Mouse (Mus musculus) hematopoietic stem cell, adult 5-6 weeks (primary cell): Measurements from ENCODE around the gene Pcid2. TPM values are rescaled to one million over a fixed set of nuclear protein-coding genes. Genes with fewer than 3 reads are reported as not detected.

ENCODE experiments used
- ATAC-seq, 2 experiments: fragments of 125-278 bp in 1 of 2; replicated peaks in 1 of 2; 2 replicates each; pipeline ENCODE4 v1.8.0; 2016 to 2017; ENCODE audit warnings: inconsistent platforms in 2 of 2, mild to moderate bottlenecking in 2 of 2, moderate number of reproducible peaks in 2 of 2, low read depth in 1 of 2, moderate TSS enrichment in 1 of 2; ENCODE audit not compliant: low FRiP score in 2 of 2, poor library complexity in 2 of 2, severe bottlenecking in 2 of 2, insufficient read depth in 1 of 2, low TSS enrichment in 1 of 2
- total RNA-seq: library from RNA; stranded (forward); fragments of 172-1452, 232-1000 nt; gene quantifications from 2 replicates; pipeline ENCODE4 v1.2.3, GENCODE M21; 2017

Gene Pcid2
- total RNA-seq, result 20.8 and 36.3 TPM in 2 replicates

DNA sequence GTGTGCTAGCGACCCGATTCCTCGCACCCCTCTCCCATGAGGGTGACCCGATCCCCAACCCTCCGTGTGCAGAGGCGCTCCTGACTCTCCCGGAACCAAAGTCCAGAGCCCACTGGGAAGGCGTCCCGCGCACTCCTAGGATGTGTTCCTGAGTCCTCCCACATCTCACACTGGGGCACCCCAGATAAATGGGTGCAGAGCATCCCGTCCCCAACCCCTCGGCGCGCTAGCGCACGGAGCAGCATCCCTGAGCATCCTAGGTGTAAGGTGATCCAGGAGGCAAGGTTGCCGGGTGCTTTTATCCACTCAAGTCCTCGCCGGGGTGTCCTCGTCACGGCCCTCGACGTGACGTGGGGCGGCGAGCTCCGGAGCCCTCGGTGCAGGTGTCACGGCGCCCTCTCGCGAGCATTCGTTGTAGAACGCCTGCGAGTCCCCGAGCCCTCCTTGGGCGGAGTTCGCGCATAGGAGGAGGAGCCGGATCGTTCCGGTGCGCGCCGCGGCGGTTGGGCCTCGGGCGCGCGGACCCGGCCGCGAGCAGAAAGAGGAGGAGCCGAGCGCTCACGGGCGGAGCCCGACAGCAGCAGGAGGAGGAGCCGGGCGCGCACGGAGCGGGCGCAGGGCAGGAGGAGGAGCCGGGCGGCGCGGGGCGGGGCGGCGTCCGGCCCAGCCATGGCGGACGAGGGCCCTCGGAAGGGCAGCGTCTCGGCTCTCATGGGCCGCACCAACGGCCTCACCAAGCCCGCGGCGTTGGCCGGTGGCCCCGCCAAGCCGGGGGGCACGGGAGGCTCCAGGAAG is at the start of gene Pcid2, which contains the start of gene Cul4a:
TSS of gene Pcid2 (minus strand) at position 373 of the 795 bp plus-strand sequence.
TSS of gene Cul4a (plus strand) at position 535 of the 795 bp plus-strand sequence.
- ATAC-seq, result peak; percentile 93 to 94

DNA sequence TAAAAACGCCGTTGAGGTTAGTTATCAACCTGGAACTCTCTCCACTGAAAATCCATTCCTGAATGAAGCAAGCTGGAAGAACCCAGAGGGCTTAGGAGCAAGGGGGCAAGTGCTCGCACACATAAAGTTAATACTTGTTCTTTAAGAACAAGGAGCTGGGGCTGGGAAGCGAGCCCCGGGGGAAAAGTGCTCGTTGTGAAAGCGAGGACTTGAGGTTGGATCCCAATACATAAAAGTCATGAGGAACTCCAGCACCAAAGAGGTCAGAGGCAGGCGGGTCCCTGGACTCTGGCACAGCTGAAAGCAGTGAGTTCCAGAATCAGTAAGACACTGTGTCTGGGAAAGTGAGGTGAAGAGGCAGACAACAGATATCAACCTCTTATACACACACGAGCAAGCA is 48.8 kb upstream of the Pcid2 start:
- ATAC-seq, result no peak

DNA sequence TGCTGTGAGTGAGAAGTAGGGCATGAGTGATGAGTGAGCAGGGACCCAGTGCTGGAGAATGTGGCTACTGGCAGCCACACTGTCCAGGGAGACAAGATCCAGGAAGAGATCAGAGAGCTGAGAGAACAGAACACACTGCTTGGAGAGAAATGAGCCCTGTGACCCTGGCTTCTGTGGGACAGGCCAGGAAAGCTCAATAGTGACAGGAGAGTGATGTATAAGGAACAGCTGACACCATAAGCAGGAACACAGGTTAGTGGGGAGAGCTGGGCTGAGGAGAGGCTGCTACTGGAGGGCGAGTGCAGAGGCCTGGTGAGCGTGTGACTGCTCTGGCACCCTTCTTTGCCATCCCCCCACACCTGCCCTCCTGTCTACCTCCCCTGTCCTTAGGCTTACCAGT is 45.7 kb upstream of the Pcid2 start:
- no peak for ATAC-seq

DNA sequence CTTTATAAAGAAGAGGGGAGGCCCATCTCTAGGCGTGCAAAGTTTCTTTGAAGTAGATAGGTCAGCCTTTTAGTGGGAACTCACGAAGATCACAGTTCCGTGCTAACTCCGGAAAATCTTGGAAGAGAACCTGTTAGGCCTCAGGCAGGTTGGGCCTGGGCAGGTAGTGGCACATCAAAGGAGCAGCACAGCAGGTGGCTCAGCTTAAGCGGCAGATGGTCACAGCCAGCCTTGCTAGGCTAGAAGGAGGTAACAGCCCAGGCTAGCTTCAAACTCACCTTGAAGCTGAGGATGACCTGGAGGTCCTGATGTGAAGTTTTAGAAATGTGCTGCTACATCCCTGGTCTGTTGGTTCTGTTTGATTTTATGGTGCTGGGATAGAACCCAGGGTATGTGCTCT is 44.6 kb upstream of the Pcid2 start:
- no peak for ATAC-seq

DNA sequence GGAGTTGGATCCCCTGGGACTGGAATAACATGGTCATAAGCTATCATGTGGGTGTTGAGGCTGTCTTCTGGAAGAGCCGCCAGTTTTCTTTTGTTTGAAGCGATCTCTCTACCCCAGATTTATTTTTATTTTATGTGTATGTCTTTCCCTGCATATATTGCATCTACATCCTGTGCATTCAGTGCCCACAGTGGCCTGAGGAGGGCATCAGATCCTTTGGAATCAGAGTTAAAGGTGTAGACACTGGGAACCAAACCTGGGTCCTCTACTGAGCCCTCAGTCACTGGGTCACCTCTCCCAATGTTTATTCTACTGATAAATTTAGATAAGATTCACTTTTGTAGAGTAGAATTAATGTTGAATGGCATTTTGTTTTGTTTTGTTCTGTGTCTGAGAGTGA is 44.0 kb upstream of the Pcid2 start:
- ATAC-seq, result no peak

DNA sequence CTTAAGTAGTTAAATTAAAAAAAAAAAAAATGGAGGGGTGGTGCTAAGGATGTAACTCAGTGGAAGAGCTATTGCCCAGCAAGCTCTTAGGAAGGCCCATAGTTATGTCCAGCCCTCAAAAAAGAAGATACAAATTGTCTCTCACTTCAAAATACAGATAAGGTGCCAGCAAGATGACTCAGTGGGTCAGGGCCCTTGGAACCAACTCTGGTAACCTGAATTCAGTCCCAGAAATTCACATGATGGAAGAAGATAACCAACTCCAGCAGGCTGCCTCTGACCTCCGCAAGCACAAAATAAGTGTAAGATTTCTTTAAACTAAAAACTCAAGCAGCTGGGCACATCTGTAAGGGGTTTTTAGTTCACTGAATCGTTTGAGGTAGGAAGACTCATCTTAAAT is 43.2 kb upstream of the Pcid2 start:
- ATAC-seq, result no peak

DNA sequence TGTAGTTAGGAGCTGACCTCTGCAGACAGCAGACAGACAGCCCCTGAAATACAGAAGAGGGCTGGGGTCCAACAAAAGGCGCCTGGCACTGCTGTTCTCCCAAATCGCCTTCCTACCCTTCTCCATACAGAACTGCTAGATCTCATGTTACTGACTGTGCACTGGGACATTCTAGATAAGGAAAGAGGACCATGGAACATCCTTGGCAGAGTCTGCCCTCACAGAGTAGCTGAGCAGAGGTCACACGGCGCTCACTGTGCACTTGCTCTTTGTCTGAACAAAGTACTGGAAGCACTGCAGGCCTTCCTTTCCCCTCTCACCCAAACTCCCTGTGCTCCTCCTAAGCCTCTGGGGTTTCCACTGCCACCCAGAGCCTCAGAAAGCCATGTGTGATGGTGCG is 36.4 kb upstream of the Pcid2 start:
- no peak for ATAC-seq

DNA sequence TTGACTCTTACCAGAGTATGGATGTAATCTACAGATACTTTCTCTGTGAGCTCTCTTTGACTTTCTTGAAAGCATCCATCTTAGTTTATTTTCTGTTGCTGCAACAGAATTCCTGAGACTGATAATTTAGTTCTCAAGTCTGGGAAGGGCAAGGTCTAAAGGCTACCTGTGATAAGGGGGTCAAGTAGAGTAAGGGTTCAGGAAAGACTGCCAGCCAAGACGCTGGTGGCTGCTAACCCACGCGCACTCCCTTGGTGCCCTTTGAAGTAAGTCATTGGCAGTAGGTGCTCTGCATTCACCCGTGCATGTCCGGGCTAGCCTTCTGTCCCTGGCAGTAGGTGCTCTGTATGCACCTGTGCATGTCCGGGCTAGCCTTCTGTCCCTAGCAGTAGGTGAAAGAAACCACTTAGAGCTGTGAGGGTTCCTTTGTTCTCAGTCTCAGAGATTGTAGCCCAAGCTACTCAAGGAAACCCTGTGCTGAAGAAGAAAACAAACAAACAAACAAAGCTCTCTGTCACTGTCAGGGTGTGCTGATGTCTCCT is 34.5 kb upstream of the Pcid2 start:
- ATAC-seq, result no peak

DNA sequence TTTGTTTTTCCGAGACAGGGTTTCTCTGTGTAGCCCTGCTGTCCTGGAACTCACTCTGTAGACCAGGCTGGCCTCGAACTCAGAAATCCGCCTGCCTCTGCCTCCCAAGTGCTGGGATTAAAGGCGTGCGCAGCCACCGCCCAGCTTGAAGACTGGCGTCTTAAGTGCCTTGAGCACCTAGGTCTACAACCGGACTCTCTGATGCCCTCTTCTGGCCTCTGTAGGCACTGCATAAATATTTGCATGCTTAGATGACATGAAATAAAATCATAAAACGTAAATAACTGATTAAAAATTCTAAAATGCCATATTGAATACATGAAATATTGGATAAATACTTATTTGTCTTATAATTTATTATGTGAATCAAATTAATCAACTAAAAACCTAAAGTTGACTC is 27.0 kb upstream of the Pcid2 start:
- ATAC-seq, result peak; percentile 51 to 56; a peak in 1 of 4 replicates

DNA sequence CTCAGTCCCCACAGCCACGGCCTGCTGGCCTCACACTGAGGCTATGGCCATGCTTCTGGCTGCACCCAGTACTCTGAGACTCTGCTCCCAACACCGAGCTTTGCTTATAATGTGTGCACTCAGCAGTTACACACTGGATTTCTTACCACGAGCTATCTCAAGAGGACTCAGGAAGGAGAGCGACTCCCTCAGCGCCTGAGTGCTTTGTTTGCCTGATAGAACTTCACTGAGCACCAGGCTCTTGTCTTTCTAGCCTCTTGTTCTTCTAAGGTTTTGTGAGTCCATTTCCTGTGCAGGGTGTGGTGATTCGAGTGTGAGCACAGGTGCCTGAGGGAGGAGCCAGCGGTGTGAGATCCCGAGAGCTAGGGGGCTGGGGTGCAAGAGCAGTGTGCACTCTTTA is 19.6 kb upstream of the Pcid2 start:
- no peak for ATAC-seq

DNA sequence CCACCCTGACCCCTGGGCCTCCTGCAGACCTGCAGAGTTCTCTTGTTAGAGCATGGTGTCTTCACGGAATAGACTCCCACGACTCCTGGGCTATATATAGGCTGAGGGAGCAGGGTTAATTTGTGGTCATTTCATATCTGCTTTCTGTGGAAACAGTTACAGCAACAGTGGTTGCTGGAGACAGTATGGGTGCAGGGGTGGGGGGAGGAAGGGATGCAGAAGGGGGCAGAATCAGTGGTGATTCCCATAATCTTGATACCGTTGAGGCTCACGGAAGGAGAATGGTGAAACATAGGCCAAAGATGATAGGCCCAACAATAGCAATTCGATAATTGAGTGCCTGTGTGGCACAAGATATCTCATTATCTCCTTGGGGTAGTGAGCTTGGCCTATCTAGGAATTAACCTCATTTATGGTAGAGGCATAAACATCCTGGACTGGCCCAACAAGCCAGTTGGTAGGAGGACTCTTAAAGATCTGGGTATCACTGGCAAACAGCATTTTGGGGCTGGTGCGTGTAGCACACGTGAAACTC is 17.7 kb upstream of the Pcid2 start:
- ATAC-seq, result no peak; a peak in 1 of 4 replicates

DNA sequence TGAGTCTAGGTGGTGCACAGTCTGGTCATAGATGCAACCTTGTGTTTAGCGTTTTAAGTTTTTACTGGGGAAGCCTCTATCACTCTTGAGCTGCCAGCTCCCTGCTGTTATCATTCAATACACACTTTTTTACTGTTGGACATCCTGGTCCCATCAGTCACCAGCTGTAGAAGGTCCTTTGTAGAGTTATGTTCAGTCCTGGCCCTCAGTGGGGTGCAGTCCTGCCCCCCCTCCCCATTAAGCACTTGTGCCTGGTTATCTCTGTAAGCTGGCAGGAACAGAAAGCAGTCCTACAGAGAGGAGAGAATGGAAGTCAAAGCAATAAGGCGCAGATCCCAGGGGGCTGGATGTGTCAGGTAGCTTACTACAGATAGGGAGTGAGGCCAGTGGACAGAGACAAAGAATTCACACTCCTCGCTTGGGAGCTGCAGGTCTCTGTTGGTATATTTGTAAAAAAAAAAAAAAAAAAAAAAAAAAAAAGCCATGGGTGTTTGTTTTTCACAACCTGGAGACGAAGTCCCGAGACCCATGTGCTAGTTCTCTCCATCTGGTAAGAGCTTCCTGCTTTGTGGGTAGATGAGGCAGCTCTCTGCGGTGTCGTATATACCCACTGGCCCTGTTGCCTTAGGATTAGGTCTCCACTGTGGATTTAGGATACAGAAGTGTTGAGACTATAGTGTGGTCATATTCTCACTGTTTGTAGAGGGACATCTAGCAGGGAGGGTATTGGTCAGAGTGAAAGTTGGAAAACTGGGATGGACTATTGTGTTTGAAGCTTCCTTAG is 15.8 kb upstream of the Pcid2 start:
- peak; percentile 45 to 69 for ATAC-seq

DNA sequence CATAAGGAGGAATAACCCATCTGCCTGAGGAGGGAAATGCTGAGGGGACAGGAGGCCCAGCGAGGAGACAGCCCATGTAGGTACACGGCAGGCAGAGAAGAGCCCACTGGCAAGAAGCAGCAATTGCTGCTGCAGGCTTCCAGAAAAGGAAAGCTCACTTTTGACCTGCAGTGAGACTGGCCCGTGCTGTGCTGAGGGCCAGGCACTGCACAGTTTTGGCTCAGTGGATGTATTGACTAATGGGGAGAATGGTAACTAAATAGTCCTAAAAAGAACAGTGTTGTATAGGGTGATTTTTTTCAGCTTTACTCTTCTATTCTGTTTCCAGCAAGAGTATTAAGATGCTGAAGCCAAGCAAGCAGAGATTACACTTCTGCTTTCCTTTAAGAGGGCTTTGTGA is 13.3 kb upstream of the Pcid2 start:
- no peak for ATAC-seq

DNA sequence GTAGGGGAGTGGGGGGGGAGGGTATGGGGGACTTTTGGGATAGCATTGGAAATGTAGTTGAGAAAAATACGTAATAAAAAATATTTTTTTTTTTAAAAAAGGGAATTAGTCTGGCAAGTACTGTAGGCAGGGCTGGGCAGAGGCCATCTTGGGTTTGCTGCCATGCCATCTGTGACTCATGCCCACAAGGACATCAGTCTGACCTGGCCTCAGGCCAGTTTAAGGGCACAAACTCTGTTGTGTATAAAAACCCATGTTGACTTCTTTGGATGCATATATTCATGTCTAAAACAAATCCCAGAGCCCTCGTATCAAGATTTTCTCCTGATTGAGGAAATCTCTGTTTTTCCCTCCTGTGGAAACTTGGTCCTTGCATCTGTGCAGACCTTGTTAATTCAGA is 11.8 kb upstream of the Pcid2 start:
- no peak for ATAC-seq

DNA sequence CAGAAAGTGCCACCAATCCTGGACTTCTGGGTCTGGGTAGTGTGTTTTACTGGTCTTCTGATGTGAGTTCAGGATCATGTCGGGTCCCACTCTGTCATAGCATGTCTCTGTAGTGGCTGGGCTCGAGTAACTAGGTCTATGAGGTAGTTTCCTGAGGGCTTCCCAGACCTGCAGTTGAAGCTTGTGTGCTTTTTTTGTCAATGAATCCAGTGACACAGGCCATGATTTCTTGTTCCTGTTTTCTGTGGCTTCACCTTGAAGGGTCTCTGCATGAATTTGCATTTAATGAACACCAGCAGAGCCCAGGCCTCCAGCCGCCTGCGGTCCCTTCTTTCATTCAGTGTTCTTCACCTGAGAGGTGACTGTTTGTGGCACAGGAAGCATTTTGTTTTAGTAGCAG is 8.0 kb upstream of the Pcid2 start:
- ATAC-seq, result peak; percentile 67 to 75

DNA sequence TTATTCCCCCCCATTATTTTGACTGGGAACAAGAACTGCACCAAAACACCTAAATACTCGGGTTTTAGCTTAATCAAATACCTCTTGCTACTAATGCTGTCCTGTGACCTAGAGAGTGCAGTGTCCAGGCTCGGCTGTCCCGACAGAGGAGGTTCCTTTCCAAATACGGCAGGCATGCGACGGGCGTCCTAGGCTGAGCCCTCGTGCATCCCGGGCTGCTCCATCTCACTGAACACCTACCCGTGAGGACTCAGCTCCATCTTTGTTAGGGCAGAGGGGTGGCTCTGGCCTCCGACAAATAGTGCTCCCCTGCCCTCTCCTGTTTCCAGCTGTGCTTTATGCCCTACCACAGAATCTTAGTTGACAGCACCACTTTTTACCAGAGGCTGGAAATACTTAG is 6.7 kb upstream of the Pcid2 start:
- ATAC-seq, result no peak

DNA sequence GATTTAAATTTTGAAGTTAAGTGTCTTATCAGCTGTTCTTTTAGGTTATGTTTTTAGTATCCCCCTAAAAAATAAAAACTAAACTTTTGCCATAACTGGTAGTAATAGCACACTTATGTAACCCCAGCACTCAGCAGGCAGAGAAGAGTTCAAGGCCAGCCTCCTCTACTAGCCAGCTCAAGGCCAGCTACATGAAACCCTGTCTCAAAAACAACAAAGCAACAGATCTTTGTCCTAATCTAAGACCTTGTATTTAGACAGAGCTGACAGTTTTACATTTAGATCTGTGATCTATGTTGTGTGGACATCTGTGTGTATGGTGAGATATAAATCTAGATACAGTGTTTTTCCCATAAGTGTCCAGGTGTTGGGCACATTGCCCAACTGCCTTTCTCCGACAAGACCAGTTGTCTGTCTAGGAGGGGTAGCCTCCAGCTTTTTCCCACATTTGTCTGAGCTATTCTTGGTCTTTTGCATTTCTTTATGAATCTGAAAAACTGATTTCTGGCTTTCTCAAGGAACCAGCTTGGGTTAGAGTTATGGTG is 4.2 kb upstream of the Pcid2 start:
- ATAC-seq, result no peak

DNA sequence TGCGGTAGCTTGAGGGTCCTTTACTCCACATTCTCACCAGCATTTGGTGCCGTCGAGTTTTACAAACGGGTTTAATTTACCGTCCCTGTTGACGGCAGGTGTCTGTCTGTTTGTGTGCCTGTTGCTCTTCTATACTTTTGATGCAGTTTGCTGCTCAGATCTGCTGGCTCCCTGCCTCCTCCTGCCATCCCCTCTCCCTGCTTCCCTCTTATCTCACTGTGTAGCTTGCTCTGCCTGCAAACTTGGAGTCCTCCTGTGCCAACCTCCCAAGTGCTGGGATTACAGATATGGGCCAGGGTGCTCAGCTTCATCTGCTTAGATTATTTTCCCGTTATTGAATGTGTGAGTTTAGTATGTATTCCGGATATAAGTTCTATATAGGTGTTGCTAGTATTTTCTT is 3.7 kb upstream of the Pcid2 start:
- no peak for ATAC-seq
